Mouse (Mus musculus): ENCODE measurements around the gene Ckb.
"Not testable (repeated sequence)": the region's sequence is repeated elsewhere in the genome, so short reads cannot be mapped to it uniquely, and the experiment has no call there.

Ckb gene

DNA sequence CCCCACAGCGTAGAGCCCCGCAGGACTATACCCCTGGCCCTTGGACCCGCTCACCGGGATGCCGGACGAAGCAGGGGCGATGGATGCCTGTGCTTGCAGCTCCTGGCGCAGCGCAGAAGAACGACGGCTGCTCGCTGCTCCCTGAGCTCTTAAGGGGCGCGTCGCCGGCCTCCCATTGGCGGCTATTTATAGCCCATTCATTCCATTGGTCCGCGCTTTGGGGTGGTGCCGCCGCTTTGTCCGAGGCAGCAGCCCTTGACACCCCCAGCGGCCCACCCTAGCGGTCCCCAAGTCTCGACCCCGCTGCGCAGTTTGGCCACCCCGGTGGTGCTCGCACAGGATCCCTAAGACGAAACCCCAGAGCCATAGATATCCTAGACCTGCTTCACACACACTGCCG lies at the start of gene Ckb:
Gene Ckb, minus strand, starts transcription at position 163 of the 400 bp plus-strand sequence.
- peak; percentile 96 for DNase-seq

DNA sequence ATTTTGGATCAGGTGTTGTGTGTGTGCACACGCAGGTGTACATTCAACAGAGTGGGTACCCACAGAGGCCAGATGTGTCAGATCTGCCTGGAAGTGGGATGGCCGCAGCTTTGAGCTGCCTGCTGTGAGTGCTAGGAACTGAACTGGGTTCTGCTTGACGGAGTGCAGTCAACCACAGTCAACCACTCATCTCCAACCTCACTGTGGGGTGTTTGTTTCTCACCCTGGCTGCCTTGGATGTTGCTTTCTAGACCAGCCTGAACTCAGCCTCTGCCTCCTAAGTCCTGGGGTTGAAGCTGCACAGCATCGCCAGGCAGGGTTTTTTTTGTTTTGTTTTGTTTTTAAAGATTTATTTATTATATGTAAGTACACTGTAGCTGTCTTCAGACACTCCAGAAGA lies 48.1 kb upstream of the Ckb start:
- no peak for DNase-seq

DNA sequence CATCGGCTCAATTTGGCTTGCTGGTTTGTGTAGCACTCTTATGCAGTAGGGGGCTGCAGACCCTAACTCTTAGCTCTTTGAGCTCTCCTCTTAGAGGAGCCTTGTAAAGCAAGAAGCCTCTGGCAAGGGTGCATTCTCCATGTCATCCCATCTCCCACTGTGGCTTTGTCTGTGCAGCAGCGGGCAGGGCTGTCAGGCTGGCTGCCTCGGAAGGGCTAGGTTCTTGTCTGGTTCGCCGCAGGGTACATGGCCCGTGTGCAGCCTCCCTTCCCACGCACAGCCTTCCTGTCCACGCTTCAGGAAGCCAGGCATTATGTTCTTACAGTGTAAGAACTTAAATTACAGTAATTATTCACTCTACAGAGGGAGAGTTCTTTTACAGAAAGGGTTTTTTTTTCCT lies 46.5 kb upstream of the Ckb start:
- DNase-seq, result peak; percentile 79

DNA sequence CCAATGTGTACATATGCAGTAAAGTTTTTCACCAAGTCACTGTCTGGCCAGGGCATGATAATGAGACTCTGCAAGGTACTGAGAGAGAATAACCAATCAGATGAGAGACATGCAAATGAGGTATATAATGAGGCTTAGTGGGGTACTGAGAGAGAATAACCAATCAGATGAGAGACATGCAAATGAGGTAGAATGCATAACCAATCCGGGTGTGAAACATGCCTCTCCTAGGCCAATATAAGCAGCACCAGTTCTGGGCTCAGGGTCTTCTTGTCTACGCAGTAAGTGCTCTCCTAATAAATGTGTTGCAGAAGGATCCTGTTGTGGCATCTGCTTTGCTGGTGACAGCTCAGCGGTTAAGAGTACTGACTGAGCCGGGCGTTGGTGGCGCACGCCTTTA lies 44.4 kb upstream of the Ckb start:
- no peak for DNase-seq

DNA sequence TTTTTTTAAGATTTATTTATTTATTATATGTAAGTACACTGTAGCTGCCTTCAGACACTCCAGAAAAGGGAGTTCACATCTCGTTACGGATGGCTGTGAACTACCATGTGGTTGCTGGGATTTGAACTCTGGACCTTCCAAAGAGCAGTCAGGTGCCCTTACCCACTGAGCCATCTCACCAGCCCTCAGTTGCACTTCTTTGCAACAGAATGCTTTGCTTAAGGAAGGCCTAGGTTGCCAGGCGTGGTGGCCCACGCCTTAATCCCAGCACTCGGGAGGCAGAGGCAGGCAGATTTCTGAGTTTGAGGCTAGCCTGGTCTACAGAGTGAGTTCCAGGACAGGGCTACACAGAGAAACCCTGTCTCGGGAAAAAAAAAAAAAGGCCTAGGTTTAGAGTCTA lies 41.7 kb upstream of the Ckb start:
- not testable (repeated sequence) for DNase-seq

DNA sequence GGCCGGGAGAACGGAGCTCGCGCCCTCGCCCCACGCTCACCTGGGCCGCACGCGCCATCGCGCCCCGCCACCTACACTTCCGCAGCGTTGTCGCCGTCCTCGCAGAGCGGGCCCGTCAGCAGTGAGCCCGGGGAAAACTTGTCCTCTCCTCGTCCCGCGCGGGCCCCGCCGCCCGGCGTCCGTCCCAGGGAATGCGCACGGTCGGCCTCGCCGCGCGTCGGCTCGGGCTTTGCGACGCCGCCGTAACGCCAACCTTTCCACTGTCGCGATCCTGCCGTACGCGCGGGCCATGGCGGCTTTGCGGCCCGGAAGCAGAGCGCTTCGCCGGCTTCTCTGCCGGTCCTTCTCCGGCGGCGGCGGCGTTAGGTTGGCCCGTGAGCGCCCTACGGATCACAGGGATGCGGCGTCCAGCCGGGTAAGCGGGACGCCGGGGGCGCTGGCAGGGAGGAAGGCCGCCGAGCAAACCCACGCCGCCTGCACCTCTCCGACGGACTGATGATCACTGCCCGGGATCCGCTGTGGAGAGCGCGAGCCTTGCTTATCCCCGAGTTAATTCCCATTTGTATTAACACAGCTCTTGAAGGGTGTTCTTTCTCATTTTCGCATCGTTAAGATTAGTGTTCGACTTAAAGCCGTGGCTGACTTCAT lies 41.0 kb upstream of the Ckb start, which contains the start of the genes Bag5 and Apopt1:
Gene Bag5, minus strand, starts transcription at position 254 of the 648 bp plus-strand sequence.
Gene Apopt1, plus strand, starts transcription at position 258 of the 648 bp plus-strand sequence.
- peak; percentile 90 for DNase-seq

DNA sequence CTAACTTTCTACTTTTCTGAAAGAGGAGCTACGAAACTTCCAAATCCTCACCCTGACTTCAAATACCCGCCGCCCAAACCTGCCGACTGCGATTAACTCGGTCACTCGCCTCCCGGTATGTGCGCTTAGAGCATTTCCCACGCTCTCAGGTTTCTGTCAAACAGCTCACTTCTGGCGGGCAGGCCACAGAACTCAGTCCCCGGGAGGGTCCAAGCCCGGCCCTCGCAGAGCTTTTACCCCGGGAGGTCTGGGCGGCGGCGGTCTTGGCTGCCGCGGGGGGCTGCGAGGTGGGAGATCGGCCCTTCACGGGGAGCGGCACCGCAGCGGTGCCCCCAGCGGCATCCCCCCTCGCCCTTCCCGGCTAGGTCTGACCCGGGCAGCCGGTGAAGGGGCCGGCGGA lies 40.3 kb upstream of the Ckb start:
- DNase-seq, result no peak

DNA sequence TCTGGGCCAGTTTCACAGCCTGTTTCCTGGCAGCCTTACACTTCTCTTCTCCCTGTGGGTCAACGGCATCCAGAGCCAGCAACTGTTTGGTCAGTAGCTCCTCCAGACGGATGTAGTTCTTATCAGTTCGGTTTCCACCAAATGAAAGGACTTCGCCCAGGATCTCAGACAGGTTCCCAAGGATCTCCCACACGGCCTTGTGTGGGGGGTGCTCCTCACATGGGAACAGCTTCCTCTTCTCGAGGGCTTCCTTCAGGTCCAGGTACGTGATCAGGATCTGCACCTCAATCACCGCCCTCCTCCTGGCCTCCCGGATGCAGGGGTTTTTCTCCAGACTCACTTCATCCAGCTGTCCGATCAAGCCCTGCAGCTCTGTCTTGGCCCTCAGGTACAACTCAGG lies 38.0 kb upstream of the Ckb start:
- no peak for DNase-seq

DNA sequence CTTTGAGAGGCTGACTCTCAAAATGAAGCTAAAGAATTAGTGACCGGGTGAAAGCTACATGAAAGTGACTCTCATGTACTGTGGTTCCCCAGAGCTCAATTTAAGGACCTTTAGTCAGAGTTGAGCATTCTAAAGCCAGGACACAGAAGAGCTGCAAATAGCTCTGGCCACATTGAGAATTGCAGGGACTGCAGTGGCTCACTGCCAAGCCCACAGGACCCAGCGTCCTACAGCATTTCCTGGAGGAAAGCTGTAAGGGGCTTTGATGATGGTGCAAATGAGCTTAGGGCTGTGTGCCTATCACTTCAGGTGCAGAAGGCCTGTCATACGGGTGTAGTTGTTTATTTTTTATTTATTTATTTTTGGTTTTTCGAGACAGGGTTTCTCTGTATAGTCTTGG lies 36.0 kb upstream of the Ckb start:
- no peak for DNase-seq

DNA sequence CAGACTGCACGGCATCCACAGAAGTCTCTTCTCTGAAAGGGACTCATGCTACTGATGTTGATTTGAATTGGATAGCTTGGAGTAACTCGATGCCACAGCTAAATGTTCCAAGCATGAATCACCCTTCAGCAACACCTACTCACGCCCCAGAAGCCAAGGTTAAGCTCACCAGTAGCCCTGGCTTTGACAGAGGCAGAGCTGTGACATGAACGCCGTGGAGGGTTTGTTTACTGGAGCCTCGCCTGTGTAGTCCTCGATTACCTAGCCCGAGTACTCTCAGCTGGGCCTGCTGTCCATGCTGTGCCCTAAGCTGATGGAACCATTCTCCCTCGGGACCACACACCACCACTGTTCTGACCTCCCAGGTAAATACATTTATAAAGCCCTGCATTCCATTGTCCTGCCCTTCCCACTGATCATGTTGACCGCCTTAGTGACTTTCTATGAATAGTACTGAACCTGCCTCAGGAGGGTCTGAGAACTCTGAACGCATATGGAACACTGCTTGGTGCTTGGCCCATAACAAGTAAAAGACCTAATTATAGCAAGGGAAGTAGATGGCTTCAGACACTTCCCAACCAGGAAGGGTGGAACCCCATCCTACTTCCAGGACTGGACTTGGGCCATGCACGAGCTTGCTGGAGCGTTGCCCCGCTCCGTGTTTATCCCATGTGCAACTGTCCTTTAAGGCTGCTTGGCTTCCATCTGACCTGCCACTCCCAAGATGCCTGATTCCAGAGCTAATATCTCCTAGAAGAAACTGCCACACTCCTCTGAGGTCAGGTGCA lies 33.2 kb upstream of the Ckb start:
- DNase-seq, result no peak

DNA sequence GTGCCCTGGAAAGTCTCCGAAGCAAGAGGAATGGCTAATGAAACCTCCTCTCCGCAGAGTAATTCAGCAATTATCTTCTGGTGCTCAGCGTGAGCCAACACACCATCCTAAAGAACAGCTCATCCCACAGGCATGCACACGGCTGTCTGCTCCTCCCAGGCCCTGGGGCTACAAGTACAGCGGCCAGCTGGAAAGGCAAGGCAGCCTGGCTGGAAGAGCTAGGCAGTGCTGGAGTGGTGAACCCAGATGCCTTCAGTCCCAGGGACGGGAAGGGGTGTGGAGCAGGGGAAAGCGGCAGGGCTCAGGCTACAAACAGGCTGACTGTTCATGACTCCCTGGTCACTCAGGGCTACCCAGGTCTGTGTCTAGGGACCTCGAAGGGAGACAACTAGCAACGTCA lies 32.5 kb upstream of the Ckb start:
- DNase-seq, result no peak

DNA sequence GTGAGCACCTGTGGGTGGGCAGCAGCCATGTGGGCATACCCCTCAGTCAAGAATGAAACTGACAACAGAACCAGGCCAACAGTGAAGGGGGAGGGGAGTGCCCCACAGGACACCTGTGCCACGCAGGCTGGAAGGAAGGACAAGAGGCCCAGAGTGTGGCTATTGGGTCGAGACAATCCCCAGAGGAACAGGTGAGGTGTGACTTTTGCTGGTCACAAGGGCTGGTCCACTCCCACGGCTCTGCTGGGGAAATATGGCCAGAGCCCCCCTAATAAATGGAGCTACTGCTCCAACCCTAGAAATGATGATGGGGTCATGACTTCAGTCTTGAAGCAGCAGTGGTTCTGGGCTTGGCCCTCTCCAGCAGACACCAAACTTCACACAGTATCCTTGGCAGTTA lies 31.2 kb upstream of the Ckb start:
- DNase-seq, result no peak

DNA sequence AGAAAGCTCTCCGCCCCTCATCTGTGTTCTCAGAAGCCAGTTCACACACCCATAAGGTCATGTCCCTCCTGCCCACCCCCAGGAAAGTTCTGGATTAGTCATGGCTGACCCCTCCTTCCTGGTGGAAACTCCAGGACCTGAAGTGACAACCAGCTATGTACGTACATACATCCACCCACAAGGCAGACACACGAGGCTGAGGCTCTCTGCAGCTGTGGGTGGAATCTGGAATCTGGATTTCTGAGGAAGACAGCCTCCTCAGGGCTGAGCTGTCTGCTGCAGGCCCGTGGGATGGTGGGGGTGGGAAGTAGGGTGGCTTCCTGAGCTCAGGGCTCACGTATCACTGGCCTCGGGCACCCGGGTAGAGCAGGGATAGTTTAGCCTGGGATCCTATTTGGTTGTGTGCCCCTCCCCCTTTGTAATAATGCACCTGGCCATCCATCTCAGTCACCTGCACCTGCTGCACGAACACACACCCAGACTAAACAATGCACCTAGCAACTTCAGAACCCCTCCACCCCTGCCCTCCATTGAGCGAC lies 28.9 kb upstream of the Ckb start:
- no peak for DNase-seq

DNA sequence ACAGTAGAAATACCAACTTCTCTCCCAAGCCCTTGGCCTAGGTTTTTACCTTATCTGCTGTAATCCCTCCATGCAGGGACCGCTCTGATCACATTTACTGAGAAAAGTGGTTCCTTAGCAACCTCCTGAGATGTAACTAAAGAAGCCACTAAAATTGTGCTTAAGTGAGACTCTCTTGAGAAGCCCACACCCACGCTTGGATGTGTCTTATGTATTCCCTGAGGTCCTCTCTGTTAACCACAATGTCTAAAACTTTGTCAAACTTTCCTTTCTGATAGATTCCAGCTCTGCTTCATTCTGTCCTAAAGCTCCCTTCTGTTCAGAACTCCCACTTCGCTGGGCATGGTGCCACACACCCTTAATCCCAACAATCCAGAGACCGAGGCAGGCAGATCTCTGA lies 27.4 kb upstream of the Ckb start:
- no peak for DNase-seq

DNA sequence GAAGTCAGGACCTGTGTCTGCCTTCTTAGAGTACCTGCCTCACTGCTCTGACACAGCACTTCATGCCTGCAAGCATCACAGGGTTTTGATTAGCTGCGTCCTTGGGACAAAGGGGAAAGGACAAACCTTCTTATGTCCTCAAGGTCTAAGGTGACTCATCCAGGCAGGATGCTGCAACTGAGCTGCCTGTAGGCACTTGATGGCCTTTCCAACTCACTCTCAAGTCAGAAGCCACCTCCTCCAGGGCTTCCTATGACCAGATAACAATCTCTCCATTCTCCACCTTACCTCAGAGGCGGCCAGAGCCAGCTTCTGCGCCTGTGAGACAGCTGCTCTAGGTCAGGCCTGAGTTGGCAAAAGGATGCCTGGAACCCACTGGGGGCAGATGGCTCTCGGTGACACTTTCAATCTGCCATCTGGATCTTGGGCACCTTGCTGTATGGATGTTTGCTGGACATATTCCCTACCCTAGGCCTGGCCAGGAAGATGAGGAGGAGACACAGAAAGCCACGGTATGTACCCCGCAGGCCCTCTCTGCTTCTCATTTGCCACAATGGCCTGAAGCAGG lies 26.3 kb upstream of the Ckb start:
- DNase-seq, result peak; percentile 86

DNA sequence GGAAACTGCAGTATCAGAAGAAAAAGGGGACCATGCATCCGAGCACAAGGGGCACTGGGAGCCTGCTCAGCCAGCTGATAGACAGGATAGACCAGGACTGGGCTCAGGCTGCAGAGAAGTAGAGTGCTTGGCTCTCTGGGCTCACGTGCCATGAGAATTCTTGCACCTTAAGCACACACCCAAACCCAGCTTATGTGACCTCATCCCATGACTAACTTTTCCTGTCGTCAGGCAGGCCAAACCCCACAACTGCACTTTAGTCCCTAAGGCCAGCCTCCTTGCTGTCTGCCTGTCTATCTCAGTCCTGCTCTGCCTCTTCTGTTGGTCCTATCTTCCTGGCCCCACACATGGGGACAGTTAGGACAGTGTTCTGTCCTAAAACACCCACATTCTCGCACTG lies 25.6 kb upstream of the Ckb start:
- DNase-seq, result no peak

DNA sequence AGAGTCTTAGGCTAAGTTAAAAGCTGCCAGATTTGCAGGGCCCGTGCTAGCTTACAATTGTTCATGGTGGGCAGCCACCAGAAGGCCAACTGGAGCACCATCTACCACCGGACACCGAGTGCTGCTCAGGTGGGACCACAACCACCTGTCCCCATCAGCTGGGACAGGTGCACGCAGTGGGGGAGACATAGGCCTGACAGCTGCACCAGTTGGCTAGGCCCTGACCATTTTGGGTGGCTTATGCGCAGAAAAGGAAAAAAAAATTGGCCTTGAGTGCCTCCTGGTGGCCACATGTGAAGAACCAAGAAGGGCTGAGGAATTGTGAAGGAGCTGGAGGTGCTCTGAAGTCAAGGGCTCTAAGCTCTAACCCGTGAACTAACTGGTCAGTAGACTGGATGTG lies 24.1 kb upstream of the Ckb start:
- peak; percentile 91 for DNase-seq

DNA sequence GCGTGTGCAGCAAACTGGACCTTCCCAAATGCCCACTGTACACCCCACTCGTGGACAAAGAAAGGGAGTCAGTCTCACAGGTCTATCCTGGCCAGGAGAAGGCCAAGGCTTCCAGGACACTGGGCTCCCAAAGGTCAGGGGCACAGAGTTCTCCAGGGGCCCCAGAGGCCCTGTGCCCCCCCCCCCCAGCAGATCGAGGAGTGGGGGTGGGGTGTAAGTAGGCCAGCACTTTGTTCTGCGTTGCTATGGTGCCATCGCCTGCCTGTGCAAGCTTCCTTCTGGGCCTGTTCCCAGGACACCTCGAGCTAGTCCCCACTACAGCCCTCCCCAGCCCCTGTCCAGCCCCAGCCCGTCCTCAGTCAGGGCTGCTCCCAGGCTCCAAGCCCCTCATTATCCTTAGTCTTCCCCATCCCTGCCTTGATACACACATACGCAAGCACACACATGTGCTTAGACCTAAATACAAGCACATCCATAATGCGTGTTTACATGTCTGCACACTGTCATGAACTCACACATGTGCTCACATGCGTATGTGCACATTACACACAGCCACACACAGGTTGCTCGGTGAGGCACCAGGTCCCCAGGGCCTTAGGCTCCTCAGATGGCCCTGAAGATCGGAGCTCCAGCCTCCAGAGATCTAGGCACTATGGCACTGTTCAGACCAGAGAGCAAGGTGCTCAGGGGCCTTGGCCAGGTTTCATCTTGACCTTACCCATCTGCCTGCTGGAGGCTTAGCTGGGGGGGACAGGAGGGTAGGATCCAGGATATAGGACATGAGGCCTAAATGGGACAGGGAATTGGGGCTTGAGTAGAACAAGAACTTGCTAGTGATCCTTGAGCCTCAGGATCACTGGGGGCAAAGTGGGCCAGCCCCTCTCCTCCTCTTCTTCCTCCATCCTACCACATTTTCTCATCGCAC lies 23.0 kb upstream of the Ckb start:
- DNase-seq, result peak; percentile 67

DNA sequence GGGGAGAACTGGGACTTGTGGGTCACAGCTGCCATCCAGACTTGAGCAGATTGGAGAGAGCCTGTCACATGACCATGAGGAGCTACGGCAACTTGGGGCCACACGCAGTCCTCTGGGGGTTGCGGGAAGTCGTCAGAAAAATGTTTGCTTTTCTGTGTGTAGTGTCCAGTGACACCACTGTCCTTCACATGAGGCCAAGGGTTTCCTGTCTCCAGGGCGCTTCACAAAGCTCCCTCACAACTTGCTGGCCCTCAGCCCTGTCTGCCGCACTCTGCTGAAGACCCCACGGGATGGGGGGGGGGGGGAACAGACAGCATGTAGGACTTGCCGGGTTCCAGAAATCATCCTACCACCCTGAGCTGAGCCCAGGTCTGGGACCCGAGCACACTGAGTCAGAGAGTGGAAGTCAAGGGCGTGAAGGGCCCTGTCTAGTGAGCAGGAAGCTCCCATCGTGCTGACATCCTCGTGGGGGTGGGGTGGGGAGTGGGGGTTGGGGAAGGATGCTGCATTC lies 22.2 kb upstream of the Ckb start:
- DNase-seq, result no peak

DNA sequence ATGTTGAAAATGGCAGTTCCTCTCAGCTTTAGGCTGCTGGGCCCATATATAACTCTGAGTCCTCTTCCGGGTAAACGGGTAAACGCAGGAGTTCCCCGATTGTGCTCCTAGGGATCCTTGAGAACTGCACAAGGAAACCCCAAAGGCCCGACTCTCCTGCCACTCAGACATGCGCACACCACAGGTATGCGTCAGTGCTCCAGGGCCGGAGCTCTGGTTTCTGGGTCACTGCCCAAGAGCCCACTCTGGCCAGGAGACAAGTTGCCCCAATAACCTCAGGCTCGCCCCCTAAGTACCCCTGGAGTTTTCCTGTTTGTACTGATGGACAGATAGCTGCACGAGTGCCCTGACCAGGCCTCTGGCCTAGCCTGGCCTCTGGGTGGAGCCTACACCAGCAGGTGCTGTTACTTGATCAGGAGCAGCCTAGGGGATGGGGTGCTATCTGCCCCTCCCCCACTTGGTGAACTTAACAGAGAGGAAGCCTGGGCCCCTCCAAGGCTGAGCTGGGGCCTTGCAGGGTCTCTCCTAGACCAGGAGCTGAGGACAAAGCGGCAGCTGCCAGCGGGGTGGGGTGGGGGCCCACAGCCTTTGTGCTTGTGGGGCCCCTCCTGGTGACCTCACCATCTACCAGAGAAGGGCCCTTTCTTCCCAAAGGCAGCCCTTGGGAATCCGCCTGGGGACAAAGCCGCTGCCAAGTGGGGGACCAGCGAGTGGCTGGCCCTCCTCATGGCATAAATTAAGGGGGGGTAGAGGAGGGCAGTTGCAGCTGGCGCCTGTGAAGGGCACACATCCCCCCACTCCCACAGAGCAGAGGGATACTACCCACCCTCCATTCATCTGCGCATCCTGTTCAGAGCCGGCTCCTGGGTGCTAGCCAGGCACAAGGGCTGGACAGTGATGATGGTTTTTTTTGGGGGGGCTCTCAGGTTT lies 21.5 kb upstream of the Ckb start:
- peak; percentile 79 for DNase-seq

DNA sequence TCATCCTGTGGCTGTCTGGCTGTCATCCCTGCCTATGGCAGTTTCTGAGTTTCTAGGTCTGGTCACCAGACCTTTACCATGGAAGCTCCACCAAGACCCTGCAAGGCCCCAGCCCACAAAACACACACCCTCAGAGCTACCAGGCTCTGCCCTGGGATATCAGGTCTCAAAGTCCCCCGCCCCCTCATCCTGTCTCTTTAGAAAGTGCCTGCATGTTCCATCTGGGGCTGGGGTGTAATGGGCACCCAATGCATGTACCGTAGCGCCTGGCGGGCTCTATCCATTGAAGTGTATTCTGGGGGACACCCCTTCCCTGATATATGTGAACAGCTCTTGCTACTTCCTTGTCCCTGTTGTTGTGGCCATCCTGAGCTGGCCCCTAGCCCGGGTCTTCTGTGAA lies 20.8 kb upstream of the Ckb start:
- DNase-seq, result peak; percentile 36

Measured in cerebellum, adult 11-12 months (tissue).